Mouse (Mus musculus): ENCODE data around the gene Slx4ip.

- TF ChIP-seq CTCF (conservative IDR thresholded peaks at IDR 0.05; ENCODE audit: insufficient read depth, insufficient read length, low read depth, low read length) (no peak), POLR2A (IDR thresholded peaks at IDR 0.05; ENCODE audit: low read depth, low read length) (no peak)
Measured at GRCm38 (mm10) chr2:137044122-137044521, 153.1 kb downstream of the Slx4ip start.

Measured in kidney, adult 2 months (tissue).